Mouse (Mus musculus): Measurements from ENCODE around the gene Wdr6. TPM values are rescaled to one million over a fixed set of nuclear protein-coding genes. Genes with fewer than 3 reads are reported as not detected.

Wdr6 gene
- total and polyA plus RNA-seq, 3 experiments = 9.1 to 16.3 (median 14.3) TPM

DNA sequence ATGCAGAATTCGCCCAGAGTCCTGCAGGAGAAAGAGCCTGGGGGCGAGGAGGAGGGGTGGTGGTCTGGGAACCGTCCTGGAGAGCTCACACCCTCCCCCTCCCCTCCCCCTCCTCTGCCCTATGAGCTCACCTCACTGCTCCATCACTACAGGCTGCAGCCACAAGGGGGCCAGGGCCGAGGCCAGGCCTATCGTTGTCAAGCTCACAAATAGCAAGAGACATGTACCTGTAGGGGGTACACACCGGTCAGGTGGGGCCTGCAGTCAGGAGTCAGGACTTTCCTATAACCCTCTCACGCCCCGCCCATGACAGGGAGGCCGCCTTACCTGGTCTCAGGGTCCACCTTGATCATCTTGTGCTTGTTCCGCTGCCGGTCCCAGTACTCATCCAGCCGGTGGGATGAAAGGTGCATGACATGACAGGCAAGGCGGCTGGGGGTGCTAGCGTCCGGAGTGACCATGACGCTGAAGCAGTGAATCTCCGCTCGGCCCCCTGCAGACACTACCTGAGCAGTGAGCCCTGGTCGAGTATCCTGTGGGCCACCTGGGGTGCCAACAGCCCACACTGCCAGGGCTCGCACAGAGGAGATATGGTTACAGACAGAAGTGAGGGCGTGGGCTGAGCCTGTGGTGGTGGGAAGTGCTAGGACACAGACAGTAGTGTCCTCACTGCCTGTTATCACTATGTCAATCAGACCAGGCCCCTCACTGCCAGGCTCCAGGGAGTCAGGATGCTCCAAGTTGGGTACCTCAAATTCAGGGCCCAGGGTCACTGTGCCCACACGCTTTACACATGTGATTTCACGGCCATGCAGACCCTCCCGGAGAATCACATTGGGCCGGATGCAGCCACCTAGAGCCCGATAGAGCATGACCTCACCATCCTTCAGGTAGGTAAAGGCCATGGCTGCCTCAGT lies 4.5 kb downstream of the Wdr6 start:
- TF ChIP-seq CTCF (conservative IDR thresholded peaks at IDR 0.05 in 1 of 2, IDR thresholded peaks at IDR 0.05 in 1 of 2; ENCODE audit: low read depth in 2 of 2, low read length in 2 of 2) (peak; percentile 44 to 65; a peak in 3 of 4 replicates), MEF2A (IDR thresholded peaks at IDR 0.05; ENCODE audit: borderline replicate concordance, low read depth, low read length) (no peak), KAT2A (IDR thresholded peaks at IDR 0.05; ENCODE audit: insufficient replicate concordance, low read length) (no peak), ZNF384 (IDR thresholded peaks at IDR 0.05; ENCODE audit: low read depth, low read length) (no peak), EP300 (IDR thresholded peaks at IDR 0.05; ENCODE audit: low read length) (no peak), POLR2AphosphoS2 (IDR thresholded peaks at IDR 0.05; ENCODE audit: low read depth, low read length) (no peak), TCF12 (IDR thresholded peaks at IDR 0.05; ENCODE audit: low read depth, low read length) (no peak), POLR2A (IDR thresholded peaks at IDR 0.05; ENCODE audit: low read depth, low read length) (0 out of 2 replicates have a peak, but pooled peaks have one; percentile 9), ELF1 (IDR thresholded peaks at IDR 0.05; ENCODE audit: low read depth, low read length) (no peak), NRF1 (IDR thresholded peaks at IDR 0.05; ENCODE audit: low read depth, low read length) (no peak), IRF4 (IDR thresholded peaks at IDR 0.05; ENCODE audit: low read depth, low read length) (no peak), MAX (IDR thresholded peaks at IDR 0.05; ENCODE audit: low read length) (no peak), GABPA (IDR thresholded peaks at IDR 0.05; ENCODE audit: insufficient replicate concordance, low read depth, low read length) (no peak), MYC (IDR thresholded peaks at IDR 0.05; ENCODE audit: low read depth, low read length) (no peak), ZC3H11A (IDR thresholded peaks at IDR 0.05; ENCODE audit: low read depth, low read length) (no peak), RCOR1 (conservative IDR thresholded peaks at IDR 0.05; ENCODE audit: low read depth, low read length) (no peak), NELFE (IDR thresholded peaks at IDR 0.05; ENCODE audit: low read depth, low read length) (no peak), HCFC1 (IDR thresholded peaks at IDR 0.05; ENCODE audit: low read depth, low read length) (no peak), USF1 (IDR thresholded peaks at IDR 0.05; ENCODE audit: low read depth, low read length) (no peak), CHD2 (IDR thresholded peaks at IDR 0.05; ENCODE audit: low read length) (no peak), JUN (IDR thresholded peaks at IDR 0.05; ENCODE audit: insufficient read depth, low read depth, low read length) (no peak), E2F4 (IDR thresholded peaks at IDR 0.05; ENCODE audit: insufficient replicate concordance, low read depth, low read length) (no peak), RAD21 (IDR thresholded peaks at IDR 0.05; ENCODE audit: low read depth, low read length) (peak; percentile 2), ZKSCAN1 (IDR thresholded peaks at IDR 0.05; ENCODE audit: borderline replicate concordance, low read depth, low read length) (no peak), BHLHE40 (IDR thresholded peaks at IDR 0.05; ENCODE audit: low read depth, low read length) (no peak), ETS1 (conservative IDR thresholded peaks at IDR 0.05; ENCODE audit: low read depth, low read length) (no peak), MAFK (IDR thresholded peaks at IDR 0.05; ENCODE audit: insufficient replicate concordance, low read length) (no peak), MAZ (IDR thresholded peaks at IDR 0.05; ENCODE audit: low read depth, low read length) (no peak), PAX5 (IDR thresholded peaks at IDR 0.05; ENCODE audit: low read length) (no peak), USF2 (conservative IDR thresholded peaks at IDR 0.05; ENCODE audit: low read depth, low read length) (no peak), SMC3 (IDR thresholded peaks at IDR 0.05; ENCODE audit: low read depth, low read length) (peak; percentile 47), SIN3A (IDR thresholded peaks at IDR 0.05; ENCODE audit: low read length) (0 out of 2 replicates have a peak, but pooled peaks have one; percentile 35), ZMIZ1 (IDR thresholded peaks at IDR 0.05; ENCODE audit: low read depth, low read length) (no peak), JUND (conservative IDR thresholded peaks at IDR 0.05; ENCODE audit: low read depth, low read length) (no peak), TBP (conservative IDR thresholded peaks at IDR 0.05; ENCODE audit: low read depth, low read length) (no peak), MXI1 (IDR thresholded peaks at IDR 0.05; ENCODE audit: low read depth, low read length) (no peak), CHD1 (IDR thresholded peaks at IDR 0.05; ENCODE audit: low read depth, low read length) (no peak), UBTF (IDR thresholded peaks at IDR 0.05; ENCODE audit: low read depth, low read length) (no peak)
- DNase-seq (ENCODE audit: extremely low read depth) = peak; percentile 65
- H3K4me3 ChIP-seq (replicated peaks in 1 of 3; ENCODE audit: low read depth in 2 of 3, low read length in 2 of 3, poor library complexity in 1 of 3) = no peak overlapping the region
- no peaks in the 10 kb centered on the region for H3K27me3 ChIP-seq (replicated peaks)
- dilution Hi-C loops (cut with MboI; ENCODE audit: extremely low pct_ligation_motif_present, extremely low pct_unique_long_range_greater_than_20kb, low sequenced_read_pairs) = no loop called here
- H3K79me2 ChIP-seq (replicated peaks; ENCODE audit: control insufficient read depth, extremely low read depth, insufficient read depth, poor library complexity, severe bottlenecking) = 0 out of 2 replicates have a peak, but pooled peaks cover 3% of the 10 kb centered on the region
- H3K9ac ChIP-seq (ENCODE audit: insufficient read depth, low read depth) = no peak overlapping the region
- peaks cover 7 to 25% of the 10 kb centered on the region in 2 experiments for H3K4me1 ChIP-seq (ENCODE audit: control insufficient read depth in 1 of 2, insufficient read depth in 2 of 2)
- peaks cover 42 to 80% of the 10 kb centered on the region in 2 experiments for H3K36me3 ChIP-seq (replicated peaks in 1 of 2; ENCODE audit: control insufficient read depth in 1 of 2, insufficient read depth in 1 of 2, low read length in 1 of 2)
- no peak overlapping the region for H3K27ac ChIP-seq (ENCODE audit: insufficient read depth, low read depth)
- no peaks in the 10 kb centered on the region for H3K9me3 ChIP-seq (replicated peaks; ENCODE audit: low read length)
- in situ Hi-C loops (cut with MboI; ENCODE audit: low pct_ligation_motif_present, low pct_unique_long_range_greater_than_20kb, low sequenced_read_pairs) = no loop called here
- H3K4me2 ChIP-seq (ENCODE audit: insufficient read depth, low read depth, poor library complexity, severe bottlenecking) = no peak overlapping the region

Measured in CH12.LX (cell line).